Mouse (Mus musculus) MEL (cell line): ENCODE data around the gene Mrln. TPM values are rescaled to one million over a fixed set of nuclear protein-coding genes. Genes with fewer than 3 reads are reported as not detected.

Experiments used
- DNase-seq: peaks from one replicate; pipeline ENCODE4 v3.0.0; 2011; ENCODE audit warnings: low read depth, low spot score
- H3K27ac ChIP-seq: 2 replicates; pipeline ENCODE4 v1.5.1; 2012; ENCODE audit warnings: low read depth, mild to moderate bottlenecking, control low read depth, low read length, moderate library complexity; ENCODE audit not compliant: control insufficient read depth
- H3K27me3 ChIP-seq, 2 experiments: fragments of 150-350 bp in 1 of 2; sonication (generic) in 1 of 2; 2 replicates each; pipeline ENCODE4 v1.6.1; 2012; ENCODE audit warnings: low read length in 2 of 2, mild to moderate bottlenecking in 2 of 2, improper control_type of control experiment in 1 of 2, moderate library complexity in 1 of 2; ENCODE audit not compliant: insufficient read depth in 2 of 2, control insufficient read depth in 1 of 2
- H3K36me3 ChIP-seq, 2 experiments: 2 replicates each; pipeline ENCODE4 v1.6.1; 2012 to 2014; ENCODE audit warnings: low read length in 2 of 2, improper control_type of control experiment in 1 of 2, inconsistent platforms in 1 of 2, mild to moderate bottlenecking in 1 of 2; ENCODE audit not compliant: insufficient read depth in 2 of 2, control insufficient read depth in 1 of 2
- H3K4me1 ChIP-seq, 2 experiments: fragments of 150-350 bp in 1 of 2; sonication (generic) in 1 of 2; 2 replicates each; pipeline ENCODE4 v1.6.1; 2012; ENCODE audit warnings: low read length in 2 of 2, improper control_type of control experiment in 1 of 2, mild to moderate bottlenecking in 1 of 2; ENCODE audit not compliant: insufficient read depth in 2 of 2, control insufficient read depth in 1 of 2
- H3K4me3 ChIP-seq, 2 experiments: fragments of 150-350 bp in 1 of 2; sonication (generic) in 1 of 2; 2 replicates each; pipeline ENCODE4 v1.5.1; 2012; ENCODE audit warnings: low read depth in 2 of 2, low read length in 2 of 2, mild to moderate bottlenecking in 2 of 2, moderate library complexity in 2 of 2, control low read depth in 1 of 2, improper control_type of control experiment in 1 of 2; ENCODE audit not compliant: control insufficient read depth in 1 of 2, insufficient read depth in 1 of 2
- H3K79me2 ChIP-seq: 2 replicates; pipeline ENCODE4 v1.6.1; 2012; ENCODE audit warnings: mild to moderate bottlenecking, low read length, moderate library complexity; ENCODE audit not compliant: control insufficient read depth, poor library complexity, insufficient read depth
- H3K9ac ChIP-seq: 2 replicates; pipeline ENCODE4 v1.6.1; 2012; ENCODE audit warnings: low read depth, mild to moderate bottlenecking, control low read depth, low read length, moderate library complexity; ENCODE audit not compliant: control insufficient read depth, poor library complexity, severe bottlenecking
- H3K9me3 ChIP-seq: fragments of 150-350 bp; sonication (generic); replicated peaks from 2 replicates; pipeline ENCODE4 v1.6.1; 2012; ENCODE audit warnings: mild to moderate bottlenecking, low read length, improper control_type of control experiment, moderate library complexity; ENCODE audit not compliant: insufficient read depth
- CHD1 ChIP-seq: IDR thresholded peaks from 2 replicates; pipeline ENCODE4 v1.6.1; 2012; ENCODE audit warnings: low read depth, mild to moderate bottlenecking, inconsistent platforms, low read length, improper control_type of control experiment
- CHD2 ChIP-seq: IDR thresholded peaks from 2 replicates; pipeline ENCODE4 v1.6.1; 2011; ENCODE audit warnings: low read length, improper control_type of control experiment
- E2F4 ChIP-seq: IDR thresholded peaks from 2 replicates; pipeline ENCODE4 v1.6.1; 2011; ENCODE audit warnings: low read depth, low read length, improper control_type of control experiment, borderline replicate concordance
- ETS1 ChIP-seq: IDR thresholded peaks from 2 replicates; pipeline ENCODE4 v1.6.1; 2012; ENCODE audit warnings: low read depth, mild to moderate bottlenecking, inconsistent platforms, low read length, improper control_type of control experiment, moderate library complexity
- GATA1 ChIP-seq: IDR thresholded peaks from 2 replicates; pipeline ENCODE4 v1.6.1; 2011; ENCODE audit warnings: low read depth, low read length, improper control_type of control experiment
- HCFC1 ChIP-seq: IDR thresholded peaks from 2 replicates; pipeline ENCODE4 v1.6.1; 2012; ENCODE audit warnings: low read depth, mild to moderate bottlenecking, inconsistent platforms, low read length, improper control_type of control experiment, moderate library complexity
- MAFK ChIP-seq: IDR thresholded peaks from 2 replicates; pipeline ENCODE4 v1.6.1; 2011; ENCODE audit warnings: low read depth, mild to moderate bottlenecking, low read length, improper control_type of control experiment, borderline replicate concordance
- MAX ChIP-seq: IDR thresholded peaks from 2 replicates; pipeline ENCODE4 v1.6.1; 2011; ENCODE audit warnings: low read length, improper control_type of control experiment
- MXI1 ChIP-seq: IDR thresholded peaks from 2 replicates; pipeline ENCODE4 v1.6.1; 2011; ENCODE audit warnings: mild to moderate bottlenecking, low read depth, low read length, improper control_type of control experiment
- MYB ChIP-seq: IDR thresholded peaks from 2 replicates; pipeline ENCODE4 v1.6.1; 2011; ENCODE audit warnings: mild to moderate bottlenecking, low read depth, low read length, improper control_type of control experiment
- MYC ChIP-seq: IDR thresholded peaks from 2 replicates; pipeline ENCODE4 v1.6.1; 2011; ENCODE audit warnings: low read depth, mild to moderate bottlenecking, low read length, improper control_type of control experiment, moderate library complexity
- NRF1 ChIP-seq: IDR thresholded peaks from 2 replicates; pipeline ENCODE4 v1.6.1; 2014; ENCODE audit warnings: low read depth, mild to moderate bottlenecking, inconsistent platforms, low read length, improper control_type of control experiment, moderate library complexity; ENCODE audit not compliant: poor library complexity, insufficient read depth, severe bottlenecking
- POLR2A ChIP-seq, 2 experiments: IDR thresholded peaks; 2 replicates each; pipeline ENCODE4 v1.6.1; 2011 to 2012; ENCODE audit warnings: low read length in 2 of 2, mild to moderate bottlenecking in 2 of 2, control low read depth in 1 of 2, improper control_type of control experiment in 1 of 2, low read depth in 1 of 2, moderate library complexity in 1 of 2; ENCODE audit not compliant: control insufficient read depth in 1 of 2, insufficient read depth in 1 of 2, poor library complexity in 1 of 2
- POLR2AphosphoS2 ChIP-seq: IDR thresholded peaks from 2 replicates; pipeline ENCODE4 v1.6.1; 2011; ENCODE audit warnings: low read length, improper control_type of control experiment
- POLR2AphosphoS5 ChIP-seq: IDR thresholded peaks from 2 replicates; pipeline ENCODE4 v1.6.1; 2012; ENCODE audit warnings: low read depth, borderline replicate concordance, mild to moderate bottlenecking, inconsistent platforms, low read length, moderate library complexity, mixed read lengths
- RAD21 ChIP-seq: IDR thresholded peaks from 2 replicates; pipeline ENCODE4 v1.6.1; 2011; ENCODE audit warnings: mild to moderate bottlenecking, low read depth, low read length, improper control_type of control experiment
- SIN3A ChIP-seq: IDR thresholded peaks from 2 replicates; pipeline ENCODE4 v1.6.1; 2012; ENCODE audit warnings: low read length, improper control_type of control experiment, inconsistent platforms
- SMC3 ChIP-seq: IDR thresholded peaks from 2 replicates; pipeline ENCODE4 v1.6.1; 2011; ENCODE audit warnings: low read depth, low read length, improper control_type of control experiment
- TCF12 ChIP-seq: IDR thresholded peaks from 2 replicates; pipeline ENCODE4 v1.6.1; 2014; ENCODE audit warnings: low read depth, mild to moderate bottlenecking, inconsistent platforms, low read length, improper control_type of control experiment, moderate library complexity
- UBTF ChIP-seq: IDR thresholded peaks from 2 replicates; pipeline ENCODE4 v1.6.1; 2012; ENCODE audit warnings: low read depth, mild to moderate bottlenecking, inconsistent platforms, low read length, improper control_type of control experiment, moderate library complexity, borderline replicate concordance; ENCODE audit not compliant: insufficient read depth
- USF1 ChIP-seq: IDR thresholded peaks from 2 replicates; pipeline ENCODE4 v1.6.1; 2014; ENCODE audit warnings: low read depth, mild to moderate bottlenecking, inconsistent platforms, low read length, improper control_type of control experiment, moderate library complexity
- USF2 ChIP-seq, 2 experiments: IDR thresholded peaks; 2 replicates each; pipeline ENCODE4 v1.6.1; 2011 to 2012; ENCODE audit warnings: improper control_type of control experiment in 2 of 2, low read length in 2 of 2, borderline replicate concordance in 1 of 2, inconsistent platforms in 1 of 2, low read depth in 1 of 2, mild to moderate bottlenecking in 1 of 2; ENCODE audit not compliant: insufficient read depth in 1 of 2
- ZNF384 ChIP-seq: IDR thresholded peaks from 2 replicates; pipeline ENCODE4 v1.6.1; 2012; ENCODE audit warnings: low read depth, mild to moderate bottlenecking, inconsistent platforms, low read length, improper control_type of control experiment
- polyA plus RNA-seq, 2 experiments: library from polyadenylated mRNA; stranded (reverse) in 1 of 2; unstranded in 1 of 2; fragments of >175 nt in 1 of 2; fragments of >200 nt in 1 of 2; gene quantifications; 2 replicates each; pipeline versions ENCODE4 v1.2.1 to v1.2.4; 2012; ENCODE audit warnings: low replicate concordance in 2 of 2, low read depth in 1 of 2; ENCODE audit not compliant: insufficient read length in 2 of 2, insufficient read depth in 1 of 2, missing spikeins in 1 of 2
- total RNA-seq: library from RNA; depleted of rRNA; stranded (reverse); fragments of 300-350 nt; gene quantifications from 2 replicates; pipeline ENCODE4 v1.2.3, GENCODE M21; 2012

Mrln gene
- total and polyA plus RNA-seq, 3 experiments: not detected

DNA sequence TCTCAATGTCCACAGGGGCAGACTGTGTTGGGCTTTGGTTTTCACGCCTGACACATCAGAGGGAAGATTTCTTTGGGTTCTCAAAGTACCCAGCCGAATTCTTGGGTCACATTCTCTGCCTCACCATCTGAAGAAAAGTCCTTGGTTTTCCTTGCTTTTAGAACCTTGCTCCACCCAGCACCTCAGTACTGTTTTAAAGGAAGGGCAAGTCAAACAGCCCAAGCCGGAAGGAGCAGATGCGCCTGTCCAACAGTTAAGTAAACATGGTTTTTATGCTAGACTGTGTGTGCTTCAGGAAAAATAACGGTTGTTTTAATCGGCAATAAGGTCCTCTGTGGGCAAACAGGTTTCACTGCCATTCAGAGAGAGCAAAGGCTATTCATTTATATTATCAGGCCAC is 6.5 kb upstream of the Mrln start:
- TF ChIP-seq E2F4 (no peak), GATA1 (no peak), POLR2AphosphoS2 (no peak), NRF1 (no peak), SMC3 (no peak), POLR2A (IDR thresholded peaks at IDR 0.05; ENCODE audit: control insufficient read depth in 1 of 2, insufficient read depth in 1 of 2, low read depth in 1 of 2, low read length in 2 of 2, poor library complexity in 1 of 2) (no peak), TCF12 (no peak), CHD2 (no peak), SIN3A (no peak), CHD1 (no peak), POLR2AphosphoS5 (no peak), ETS1 (no peak), USF1 (no peak), MYB (no peak), USF2 (IDR thresholded peaks at IDR 0.05; ENCODE audit: borderline replicate concordance in 1 of 2, insufficient read depth in 1 of 2, low read depth in 1 of 2, low read length in 2 of 2) (no peak), MAFK (no peak), RAD21 (no peak), MAX (no peak), HCFC1 (no peak), ZNF384 (no peak)

DNA sequence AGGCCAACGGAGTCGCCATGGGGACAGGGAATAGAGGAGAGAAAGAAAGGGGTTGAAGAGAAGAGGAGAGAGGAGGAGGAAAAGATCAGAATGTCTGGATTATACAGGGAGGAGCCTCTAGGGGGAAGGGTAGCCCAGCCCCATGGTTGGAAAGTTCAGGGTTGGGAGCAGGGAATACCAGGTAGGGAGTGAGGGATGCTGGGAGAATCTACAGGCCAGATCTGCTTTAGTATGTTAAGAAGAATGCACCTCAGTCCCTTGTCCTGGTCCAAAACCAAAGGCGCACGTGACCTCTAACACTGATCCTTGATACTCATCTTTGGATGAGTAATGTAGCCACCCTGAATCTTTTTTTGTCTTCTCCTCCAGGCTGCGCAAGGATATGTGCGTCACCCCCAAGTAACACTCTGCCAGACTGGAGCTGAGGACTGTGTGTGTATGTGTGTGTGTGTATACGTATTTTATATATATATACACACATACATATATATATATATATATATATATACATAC is 5.5 kb upstream of the Mrln start:
- H3K4me1 ChIP-seq: peaks cover 0 to 20% of the 10 kb centered on the region in 2 experiments; a peak in 2 of 4 replicates

More for the DNA sequence above, 6.5 kb upstream of the Mrln start:
- Histone ChIP-seq H3K27me3 (no peaks in the 10 kb centered on the region), H3K9me3 (no peaks in the 10 kb centered on the region), H3K27ac (no peak overlapping the region), H3K36me3 (peaks cover 0 to 14% of the 10 kb centered on the region in 2 experiments; a peak in 2 of 4 replicates), H3K4me3 (no peak overlapping the region), H3K4me1 (peaks cover 0 to 20% of the 10 kb centered on the region in 2 experiments; a peak in 2 of 4 replicates), H3K9ac (no peak overlapping the region), H3K79me2 (no peaks in the 10 kb centered on the region)
- no peak for DNase-seq

More for the DNA sequence above, 5.5 kb upstream of the Mrln start:
- DNase-seq: no peak
- TF ChIP-seq USF1: peak; percentile 18; the same call in 1 of the 2 replicates
- TF ChIP-seq CHD1: no peak
- TF ChIP-seq MXI1: no peak
- TF ChIP-seq UBTF: no peak
- no peak for TF ChIP-seq MYC
- TF ChIP-seq MYB: no peak
- TF ChIP-seq, all 39 proteins: peak for 1
- H3K79me2 ChIP-seq: no peaks in the 10 kb centered on the region
- no peaks in the 10 kb centered on the region for H3K27me3 ChIP-seq
- peaks cover 0 to 14% of the 10 kb centered on the region in 2 experiments; a peak in 2 of 4 replicates for H3K36me3 ChIP-seq
- H3K4me3 ChIP-seq: no peak overlapping the region
- no peak overlapping the region for H3K27ac ChIP-seq
- no peaks in the 10 kb centered on the region for H3K9me3 ChIP-seq
- H3K9ac ChIP-seq: no peak overlapping the region
